Mouse (Mus musculus) hindbrain, embryonic 11.5 days (tissue): Measurements from ENCODE around the gene Mgp. TPM values are rescaled to one million over a fixed set of nuclear protein-coding genes. Genes with fewer than 3 reads are reported as not detected.
A peak's percentile ranks its signal among the peaks of the same experiment; 100 is the strongest.

ENCODE experiments used
- ATAC-seq: fragments of 200-750 bp; cut with Nextera tagmentation; 2 replicates; pipeline ENCODE4 v1.8.0; 2017; ENCODE audit warnings: mild to moderate bottlenecking, moderate TSS enrichment, moderate library complexity; ENCODE audit not compliant: low FRiP score
- DNase-seq: peaks from one replicate; pipeline ENCODE4 v3.0.0-alpha.2; 2015; ENCODE audit warnings: low spot score
- H3K27ac ChIP-seq: fragments of 300-500 bp; sonication (generic); 2 replicates; pipeline ENCODE4 v1.5.1; 2014; ENCODE audit warnings: mild to moderate bottlenecking, low read depth, low read length
- H3K27me3 ChIP-seq: fragments of 300-500 bp; sonication (generic); 2 replicates; pipeline ENCODE4 v1.6.1; 2014; ENCODE audit warnings: mild to moderate bottlenecking, low read length, moderate library complexity, mixed read lengths; ENCODE audit not compliant: control insufficient read depth, insufficient read depth
- H3K36me3 ChIP-seq: fragments of 300-500 bp; sonication (generic); 2 replicates; pipeline ENCODE4 v1.6.1; 2014; ENCODE audit warnings: mild to moderate bottlenecking, low read length, moderate library complexity, mixed read lengths; ENCODE audit not compliant: control insufficient read depth, insufficient read depth
- H3K4me1 ChIP-seq: fragments of 300-500 bp; sonication (generic); replicated peaks from 2 replicates; pipeline ENCODE4 v1.6.1; 2014; ENCODE audit warnings: low read length, mixed read lengths; ENCODE audit not compliant: control insufficient read depth, insufficient read depth
- H3K4me2 ChIP-seq: fragments of 300-500 bp; sonication (generic); replicated peaks from 2 replicates; pipeline ENCODE4 v1.6.1; 2014; ENCODE audit warnings: mild to moderate bottlenecking, low read depth, low read length
- H3K4me3 ChIP-seq: fragments of 300-500 bp; sonication (generic); 2 replicates; pipeline ENCODE4 v1.5.1; 2014; ENCODE audit warnings: low read depth, low read length
- H3K9ac ChIP-seq: fragments of 300-500 bp; sonication (generic); 2 replicates; pipeline ENCODE4 v1.6.1; 2014; ENCODE audit warnings: low read depth, low read length
- H3K9me3 ChIP-seq: fragments of 300-500 bp; sonication (generic); 2 replicates; pipeline ENCODE4 v1.6.1; 2016; ENCODE audit warnings: low read length; ENCODE audit not compliant: control insufficient read depth
- whole genome bisulfite sequencing: fragments of 180-500 bp; shearing (Covaris S2); extraction: QIAGEN DNeasy Blood & Tissue Kit; methylation state at CpG from one replicate; pipeline ENCODE4 v1.1.7; 2014; 5-methylcytosine and 5-hydroxymethylcytosine counted together
- polyA plus RNA-seq: library from polyadenylated mRNA; unstranded; fragments of >200 nt; fragmentation: Nextera tagmentation; extraction: Ambion mirVana; gene quantifications from 2 replicates; pipeline ENCODE4 v1.2.1, GENCODE M21; 2014

Gene Mgp
- polyA plus RNA-seq, 1 experiment from 2014 or later: 8.3 TPM

DNA sequence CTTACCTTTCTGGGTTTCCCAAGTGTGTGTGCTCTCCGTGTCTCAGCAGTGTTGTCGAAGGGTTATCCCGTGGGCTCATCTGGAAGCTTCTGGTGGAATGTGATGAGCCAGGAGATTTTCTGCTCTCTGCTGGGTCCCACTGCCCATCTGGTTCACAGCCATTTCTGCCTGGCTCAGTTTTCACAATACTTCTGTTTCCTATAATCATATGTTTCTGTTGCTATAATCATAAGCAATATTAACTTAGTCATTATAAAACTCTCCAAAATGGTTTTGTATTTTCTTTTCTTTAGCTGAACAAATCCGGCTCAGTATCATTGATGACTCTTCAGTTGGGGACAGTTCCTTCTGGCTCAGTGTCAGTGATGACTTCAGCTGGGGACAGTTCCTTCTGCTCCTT is 40.3 kb downstream of the Mgp start, which contains the start of gene Smco3:
Gene Smco3 (minus strand): TSS at position 101 of the 400 bp plus-strand sequence.
- Histone ChIP-seq H3K4me1 (no peaks in the 10 kb centered on the region), H3K9ac (no peak within 1 kb of the TSS), H3K4me3 (no peak within 1 kb of the TSS), H3K4me2 (no peak within 1 kb of the TSS), H3K27me3 (no peaks in the 10 kb centered on the region), H3K36me3 (no peaks in the 10 kb centered on the region), H3K9me3 (no peaks in the 10 kb centered on the region), H3K27ac (no peak within 1 kb of the TSS)
- 68% methylated on average over 4 of the region's 4 CpGs for WGBS
- no peak for ATAC-seq
- no peak for DNase-seq

DNA sequence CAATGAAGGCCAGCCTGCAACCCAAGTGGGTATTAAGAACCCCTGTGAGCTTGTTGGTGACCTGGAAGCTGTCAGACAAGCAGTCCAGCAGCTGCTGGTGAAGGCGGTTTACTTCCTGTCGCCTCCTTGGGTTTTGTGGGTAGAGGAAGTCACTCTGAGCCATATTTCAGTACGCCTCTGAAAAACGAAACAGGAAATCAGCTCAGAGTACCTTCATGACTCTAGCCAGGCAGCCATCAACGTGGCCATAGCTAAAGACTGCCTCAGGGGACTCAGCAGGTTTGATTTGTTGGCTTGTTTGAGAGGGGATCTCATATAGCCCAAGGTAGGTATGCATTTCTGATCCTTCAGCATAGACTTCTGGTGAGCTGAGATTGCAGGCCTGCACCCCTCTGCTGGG is 43.9 kb downstream of the Mgp start:
- Histone ChIP-seq H3K36me3 (no peaks in the 10 kb centered on the region), H3K9ac (no peak overlapping the region), H3K4me2 (no peak overlapping the region), H3K27ac (no peak overlapping the region), H3K27me3 (no peaks in the 10 kb centered on the region), H3K9me3 (no peaks in the 10 kb centered on the region), H3K4me1 (no peaks in the 10 kb centered on the region), H3K4me3 (no peak overlapping the region)
- WGBS: 84% methylated on average over 5 of the region's 5 CpGs
- DNase-seq (no peak), ATAC-seq (no peak)

DNA sequence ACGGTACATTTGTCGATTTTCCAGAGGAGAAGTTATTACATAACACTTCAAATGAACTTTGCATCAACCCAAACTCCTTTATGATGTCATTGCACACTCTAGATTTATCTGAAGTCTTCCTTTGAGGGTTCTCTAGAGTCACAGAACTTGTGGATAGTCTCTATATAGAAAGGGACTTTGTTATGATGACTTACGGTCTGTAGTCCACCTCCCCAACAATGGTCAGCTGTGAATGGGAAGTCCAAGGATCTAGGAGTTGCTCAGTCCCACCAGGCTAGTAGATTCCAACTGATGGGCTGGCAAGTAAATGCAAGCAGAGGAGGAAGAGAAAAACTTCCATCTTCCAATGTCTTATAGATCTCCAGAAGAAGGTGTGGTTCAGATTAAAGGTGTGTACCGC is 46.9 kb downstream of the Mgp start:
- peak overlapping the region; percentile 65; the same call in 1 of the 2 replicates for H3K27ac ChIP-seq
- peak; percentile 15 for DNase-seq
- H3K9ac ChIP-seq: peak overlapping the region; percentile 71
- peak overlapping the region; percentile 100 for H3K4me3 ChIP-seq
- no peaks in the 10 kb centered on the region for H3K9me3 ChIP-seq
- H3K36me3 ChIP-seq: no peaks in the 10 kb centered on the region
- no peaks in the 10 kb centered on the region for H3K27me3 ChIP-seq
- no peaks in the 10 kb centered on the region for H3K4me1 ChIP-seq
- 0 out of 2 replicates have a peak, but pooled peaks have one; percentile 6 for ATAC-seq
- peak overlapping the region; percentile 52 for H3K4me2 ChIP-seq
- WGBS: 37% methylated on average over 4 of the region's 4 CpGs

DNA sequence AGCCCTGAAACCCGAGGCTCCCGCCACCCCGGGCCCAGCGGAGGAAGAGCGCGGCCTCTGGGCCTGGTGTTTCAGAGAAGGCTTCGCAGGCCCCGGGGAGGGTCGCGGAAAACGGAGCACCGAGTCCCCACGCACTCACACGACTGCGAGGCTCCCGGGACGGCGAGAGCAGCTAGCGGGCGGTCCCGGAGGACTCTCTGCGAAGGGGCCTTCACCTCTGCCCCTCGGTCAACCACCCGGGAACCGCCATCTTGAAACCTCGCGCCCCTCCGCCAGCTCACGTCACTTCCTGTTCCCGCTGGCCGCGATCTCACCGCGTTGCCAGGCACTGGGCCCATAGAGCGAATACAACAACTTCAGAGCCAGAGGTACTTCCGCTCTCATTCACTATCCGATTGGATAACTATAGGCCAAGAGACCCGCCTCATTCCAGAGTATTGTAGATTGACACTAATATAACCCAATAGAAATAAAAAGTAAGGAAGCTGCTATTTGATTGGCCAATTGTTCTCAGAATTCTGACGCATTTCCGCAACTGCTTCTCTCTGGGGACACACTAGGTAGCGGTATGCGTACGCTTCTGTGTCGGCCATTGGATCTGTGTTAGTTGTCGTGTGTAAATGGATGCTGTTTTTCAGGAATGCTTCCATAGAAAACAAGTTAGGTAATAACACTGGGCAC is 47.6 kb downstream of the Mgp start, which contains the start of gene Wbp11:
Gene Wbp11 (minus strand): TSS at position 353 of the 681 bp plus-strand sequence.
- Histone ChIP-seq H3K4me1 (no peaks in the 10 kb centered on the region), H3K4me2 (peak within 1 kb of the TSS; percentile 60), H3K27me3 (no peaks in the 10 kb centered on the region), H3K9me3 (no peaks in the 10 kb centered on the region), H3K36me3 (no peaks in the 10 kb centered on the region), H3K4me3 (peak within 1 kb of the TSS; percentile 100), H3K27ac (peak within 1 kb of the TSS; percentile 65), H3K9ac (peak within 1 kb of the TSS; percentile 98)
- WGBS: under 1% methylated on average over 45 of the region's 45 CpGs
- DNase-seq (peak; percentile 95), ATAC-seq (peak; percentile 100)

DNA sequence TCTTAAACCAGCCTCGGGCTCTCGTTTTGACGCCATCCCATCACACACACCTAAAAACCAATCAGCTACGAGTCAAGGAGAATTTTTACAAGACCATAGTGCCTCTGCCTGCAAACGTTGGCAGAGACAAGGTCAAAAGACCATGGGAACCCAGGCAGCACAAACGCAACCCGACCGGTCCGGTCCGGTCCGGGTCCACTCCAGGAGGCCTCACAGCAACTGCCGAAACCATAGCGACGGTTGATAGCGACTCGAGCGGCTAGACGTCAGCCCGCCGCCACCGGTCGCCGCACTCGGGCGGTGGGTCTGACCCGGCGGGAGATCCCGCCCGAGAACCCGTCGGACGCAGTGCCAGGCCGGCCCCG is 48.1 kb downstream of the Mgp start, which contains the start of gene BC049715:
Gene BC049715 (plus strand): TSS at position 111 of the 365 bp plus-strand sequence.
- DNase-seq: no peak

DNA sequence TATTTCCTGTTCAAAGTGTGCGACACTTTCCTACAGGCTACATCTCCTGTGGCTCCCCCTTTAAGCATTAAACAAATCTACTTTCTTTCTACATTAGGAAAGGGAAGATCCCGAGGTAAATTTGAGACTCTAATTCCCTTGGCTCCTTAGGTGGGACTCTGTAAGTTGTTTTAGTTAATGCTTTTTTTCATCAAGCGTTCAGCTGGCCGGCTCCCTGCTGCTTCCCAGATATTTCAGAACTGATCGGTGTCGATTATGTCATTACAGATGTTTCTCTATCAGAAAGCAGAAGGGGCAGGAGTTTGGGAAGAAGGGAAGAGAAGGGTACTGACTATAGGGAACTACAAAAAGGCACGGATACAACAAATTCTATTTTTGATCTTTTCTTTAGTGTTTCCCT is 48.5 kb downstream of the Mgp start:
- Histone ChIP-seq H3K4me2 (peak overlapping the region; percentile 60), H3K4me1 (no peaks in the 10 kb centered on the region), H3K9me3 (no peaks in the 10 kb centered on the region), H3K9ac (peak overlapping the region; percentile 98), H3K27me3 (no peaks in the 10 kb centered on the region), H3K27ac (no peak overlapping the region), H3K36me3 (peaks cover 3% of the 10 kb centered on the region; the same call in 1 of the 2 replicates), H3K4me3 (peak overlapping the region; percentile 100)
- WGBS: 19% methylated on average over 7 of the region's 7 CpGs
- no peak for ATAC-seq
- no peak for DNase-seq

More for the DNA sequence above, 48.1 kb downstream of the Mgp start, which contains the start of gene BC049715:
- peak within 1 kb of the TSS; percentile 65 for H3K27ac ChIP-seq
- H3K9me3 ChIP-seq: no peaks in the 10 kb centered on the region
- peaks cover 2% of the 10 kb centered on the region; the same call in 1 of the 2 replicates for H3K36me3 ChIP-seq
- H3K4me1 ChIP-seq: no peaks in the 10 kb centered on the region
- no peak for ATAC-seq
- peak within 1 kb of the TSS; percentile 100 for H3K4me3 ChIP-seq
- peak within 1 kb of the TSS; percentile 60 for H3K4me2 ChIP-seq
- under 1% methylated on average over 25 of the region's 34 CpGs for WGBS
- H3K9ac ChIP-seq: peak within 1 kb of the TSS; percentile 98
- H3K27me3 ChIP-seq: no peaks in the 10 kb centered on the region

- WGBS: 95% methylated on average over 8 of the region's 8 CpGs
- DNase-seq (no peak), ATAC-seq (no peak)
- no peaks in the 10 kb centered on the region for H3K4me1 ChIP-seq
- no peak overlapping the region for H3K27ac ChIP-seq
- H3K9ac ChIP-seq: no peak overlapping the region
- H3K9me3 ChIP-seq: no peaks in the 10 kb centered on the region
- H3K4me3 ChIP-seq: no peak overlapping the region
- H3K4me2 ChIP-seq: no peak overlapping the region
- peaks cover 19% of the 10 kb centered on the region for H3K36me3 ChIP-seq
- H3K27me3 ChIP-seq: no peaks in the 10 kb centered on the region
These were observed 50.6 kb downstream of the Mgp start for GRCm38 (mm10) chr6:136824987-136825386.
